Mouse (Mus musculus) kidney, adult 2 months (tissue): Measurements from ENCODE around the gene Fam81b.

Source experiments
- CTCF ChIP-seq: fragments of 200-500 bp; conservative IDR thresholded peaks from 2 replicates; pipeline ENCODE4 v1.5.1; 2011; ENCODE audit warnings: low read depth, mild to moderate bottlenecking, control low read depth, low read length, moderate library complexity, mixed read lengths; ENCODE audit not compliant: insufficient read depth, insufficient read length
- POLR2A ChIP-seq: fragments of 200-500 bp; IDR thresholded peaks from one replicate; pipeline ENCODE4 v1.6.1; 2011; ENCODE audit warnings: low read depth, low read length, control low read depth

DNA sequence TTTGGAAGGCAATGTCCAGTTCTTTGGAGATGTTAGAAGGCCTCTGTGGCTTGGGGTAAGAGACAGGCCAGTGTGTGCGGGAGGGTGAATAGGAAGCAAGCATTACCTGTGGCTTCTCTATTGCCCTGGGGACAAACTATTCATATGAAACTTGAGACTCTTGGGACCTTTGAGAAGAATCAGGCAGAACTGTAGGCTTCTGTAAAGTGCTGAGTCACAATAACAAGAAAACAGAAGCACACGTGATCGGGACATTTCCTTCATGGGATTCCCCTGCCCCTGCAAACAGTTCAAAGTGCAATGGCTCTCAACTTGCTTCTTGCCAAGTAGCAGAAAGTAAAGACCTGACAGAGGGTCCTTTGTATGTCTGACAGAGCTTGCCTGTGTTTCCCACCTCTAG is 48.5 kb downstream of the Fam81b start:
- TF ChIP-seq CTCF (no peak), POLR2A (no peak)
